Mouse (Mus musculus) layer of hippocampus, postnatal 14 days (tissue): ENCODE data around the gene Smc4. TPM values are rescaled to one million over a fixed set of nuclear protein-coding genes. Genes with fewer than 3 reads are reported as not detected.
"Not testable (repeated sequence)": the region's sequence is repeated elsewhere in the genome, so short reads cannot be mapped to it uniquely, and the experiment has no call there.

Source experiments
- DNase-seq, 2 experiments: peaks; one replicate each; pipeline ENCODE4 v3.0.0; 2021 to 2022; ENCODE audit warnings: low spot score in 2 of 2, mixed read lengths in 1 of 2
- total RNA-seq, 2 experiments: library from RNA; stranded (reverse); gene quantifications; 2 replicates each; pipeline ENCODE4 v1.2.3; 2021

Gene Smc4
- total RNA-seq, 2 experiments from 2014 or later, result 8.4 to 9.3 TPM

DNA sequence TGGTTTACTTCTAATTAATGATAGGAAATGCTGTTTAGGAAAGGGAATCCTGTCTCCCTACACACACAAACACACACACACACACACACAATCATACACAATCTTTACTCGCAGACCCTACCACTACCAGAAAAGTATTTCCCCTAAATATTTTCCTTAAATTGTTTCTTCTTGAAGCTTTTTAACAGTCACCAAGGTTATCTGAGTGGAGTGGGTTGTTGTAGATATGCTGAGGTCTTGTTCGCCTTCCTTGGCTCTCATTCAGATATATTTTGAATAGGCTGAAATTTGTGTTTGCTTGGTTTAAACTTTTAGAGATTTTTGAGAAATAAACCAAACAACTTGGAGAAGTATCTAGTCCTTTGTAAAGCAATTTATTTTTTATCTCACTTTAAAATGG, 4.3 kb downstream of the Smc4 start:
- no peak for DNase-seq

DNA sequence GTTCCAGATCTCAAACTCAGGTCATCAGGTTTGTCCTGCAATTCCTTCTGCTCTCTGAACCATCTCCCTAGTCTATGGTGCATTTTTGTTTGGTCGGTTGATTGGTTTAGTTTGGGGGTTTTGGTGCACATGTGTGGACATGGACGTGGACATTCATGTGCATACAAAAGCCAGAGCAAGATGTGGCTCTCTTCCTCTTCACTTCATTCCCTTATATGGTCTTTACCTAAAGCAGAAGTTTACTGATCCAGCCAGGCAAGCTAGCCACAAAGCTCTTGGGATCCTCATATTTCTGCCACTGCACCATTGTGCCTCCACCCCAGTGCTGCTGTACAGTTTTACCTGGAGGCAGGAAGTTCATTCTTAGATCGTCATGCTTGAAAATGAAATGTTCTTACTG, 12.6 kb downstream of the Smc4 start:
- no peak for DNase-seq

DNA sequence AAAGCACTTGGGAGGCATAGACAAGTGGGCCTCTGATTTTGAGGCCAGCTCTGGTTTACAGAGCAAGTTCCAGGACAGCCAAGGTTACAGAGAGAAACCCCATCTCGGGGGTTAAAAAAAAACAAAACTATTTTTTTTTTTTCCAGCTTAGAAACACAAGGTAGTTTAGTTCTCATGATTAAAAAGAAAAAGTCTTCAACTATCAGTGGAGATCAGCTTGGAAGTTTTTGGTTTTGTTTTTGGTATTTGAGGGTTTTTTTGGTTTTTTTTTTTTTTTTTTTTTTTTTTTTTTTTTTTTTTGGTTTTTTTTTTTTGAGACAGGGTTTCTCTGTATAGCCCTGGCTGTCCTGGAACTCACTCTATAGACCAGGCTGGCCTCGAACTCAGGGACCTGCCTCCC, 14.1 kb downstream of the Smc4 start:
- DNase-seq, result not testable (repeated sequence)

DNA sequence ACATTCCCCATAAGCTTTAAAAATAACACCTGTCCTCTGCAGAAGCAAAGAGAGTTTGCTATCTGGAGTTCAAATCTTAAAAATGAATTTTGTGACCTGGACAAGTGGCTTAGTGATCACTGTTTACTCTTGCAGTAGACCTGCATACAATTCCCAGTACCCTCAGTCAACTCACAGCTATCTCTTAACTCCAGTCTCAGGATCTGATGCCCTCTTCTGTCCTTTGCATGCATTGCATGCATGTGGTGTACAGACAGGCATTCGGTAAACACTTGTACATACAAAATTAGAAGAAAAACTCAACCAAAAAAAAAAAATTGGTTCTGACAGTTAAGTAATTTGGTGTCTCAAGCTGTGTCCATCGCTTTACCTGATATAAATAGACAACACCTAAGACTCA, 15.7 kb downstream of the Smc4 start:
- DNase-seq, result no peak

DNA sequence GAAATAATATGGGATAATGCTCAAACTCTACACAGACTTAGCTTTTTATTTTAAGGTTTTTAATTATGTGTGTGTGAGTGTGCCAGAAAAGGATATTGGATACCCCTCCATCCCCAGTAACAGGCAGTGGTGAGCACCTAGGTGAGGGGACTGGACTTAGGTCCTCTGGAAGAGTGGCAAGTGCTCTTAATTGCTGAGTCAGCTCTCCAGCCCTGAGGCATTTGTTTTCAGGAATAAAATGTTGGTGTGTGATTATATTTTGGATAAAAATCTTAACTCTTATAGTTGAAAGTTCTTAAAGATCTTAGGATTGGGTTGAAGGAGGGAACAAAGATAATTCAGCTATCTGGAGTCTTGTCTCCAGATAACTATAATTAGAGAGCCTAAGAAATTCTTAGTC, 16.2 kb downstream of the Smc4 start:
- no peak for DNase-seq

DNA sequence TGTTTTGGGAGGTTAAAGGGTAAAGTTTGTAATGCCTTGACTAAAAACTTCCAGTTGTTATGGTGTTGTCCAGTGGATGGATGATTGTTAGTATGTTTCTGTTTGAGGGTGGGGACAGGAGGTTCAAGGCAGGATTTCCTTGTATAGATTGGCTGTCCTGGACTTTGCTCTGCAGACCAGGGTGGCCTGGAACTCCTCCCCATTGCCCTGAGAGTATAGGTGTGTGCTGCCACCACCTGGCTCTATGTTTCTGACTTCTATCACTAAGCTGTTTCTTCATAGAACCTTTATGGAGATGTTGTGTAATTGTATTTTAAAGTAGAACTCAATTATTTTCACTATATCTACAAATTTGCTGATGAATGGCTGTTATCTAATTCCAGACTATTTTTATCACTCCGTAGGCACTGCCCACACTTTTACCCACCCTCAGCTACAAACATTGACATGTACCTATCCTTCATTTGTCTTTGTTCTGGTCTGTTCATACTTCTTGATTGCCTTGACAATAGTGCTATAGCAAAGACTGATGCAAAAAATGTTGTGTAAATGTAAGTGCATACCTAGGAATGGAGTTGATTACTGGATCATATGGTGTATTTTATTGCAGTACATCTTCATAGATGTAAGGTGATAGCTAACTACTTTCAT, 21.7 kb downstream of the Smc4 start:
- DNase-seq, result no peak

DNA sequence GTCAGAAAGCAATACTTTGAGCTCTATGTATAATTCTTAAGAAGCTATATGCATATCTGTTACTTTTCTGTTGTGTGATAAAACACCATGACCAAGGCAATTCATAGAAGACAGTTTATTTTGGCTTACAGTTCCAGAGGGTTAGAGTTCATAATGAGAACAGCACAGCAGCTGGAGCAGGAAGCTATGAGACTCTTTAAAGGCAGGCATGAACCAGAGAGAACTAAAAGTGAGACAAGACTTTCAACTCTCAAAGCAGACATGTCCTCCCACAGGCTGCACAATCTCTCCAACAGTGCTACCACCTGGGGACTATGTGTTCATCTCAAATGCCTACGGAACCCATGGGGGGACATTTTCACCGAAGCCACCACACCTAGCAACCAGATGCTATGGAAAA, 35.6 kb downstream of the Smc4 start:
- DNase-seq, result no peak

DNA sequence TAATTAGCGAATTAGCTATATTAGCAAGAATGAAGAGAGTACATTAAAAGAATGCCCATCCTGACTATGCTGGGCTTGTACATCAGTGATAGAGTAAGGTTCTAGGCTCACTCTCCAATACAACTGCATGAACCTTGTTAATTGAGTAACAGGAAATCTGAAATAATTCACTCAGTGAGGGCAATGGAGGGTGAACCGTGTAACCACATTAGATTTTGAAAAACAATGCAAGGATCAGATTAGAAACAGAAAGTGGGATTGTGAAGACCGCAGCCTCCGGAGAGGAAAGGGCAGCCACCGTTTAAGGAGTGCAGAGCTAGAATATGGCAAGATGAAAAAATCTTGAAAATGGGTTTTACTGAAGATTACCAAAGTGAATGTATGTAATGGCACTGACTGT, 36.8 kb downstream of the Smc4 start:
- no peak for DNase-seq

DNA sequence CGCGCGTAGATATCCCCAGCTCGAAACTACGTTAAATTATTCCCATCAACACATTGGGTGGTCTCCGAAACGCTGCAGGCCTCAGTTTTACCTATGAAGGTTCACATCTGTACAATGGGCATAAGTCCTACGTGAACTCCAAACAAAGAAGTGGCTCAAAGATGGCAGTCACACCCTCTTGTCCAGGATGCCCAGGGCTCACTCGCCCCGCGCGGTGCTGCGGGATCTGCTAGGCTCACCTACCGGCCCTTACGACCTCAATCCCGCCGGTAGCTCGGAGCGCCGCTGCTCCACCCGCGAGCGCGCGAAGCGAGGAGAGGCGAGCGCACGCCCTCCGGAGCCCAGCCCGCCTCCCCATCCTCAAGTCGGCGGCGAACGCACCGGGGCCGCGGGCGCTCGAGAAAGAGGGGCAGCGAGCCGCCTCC, 39.6 kb downstream of the Smc4 start:
- DNase-seq, result no peak

DNA sequence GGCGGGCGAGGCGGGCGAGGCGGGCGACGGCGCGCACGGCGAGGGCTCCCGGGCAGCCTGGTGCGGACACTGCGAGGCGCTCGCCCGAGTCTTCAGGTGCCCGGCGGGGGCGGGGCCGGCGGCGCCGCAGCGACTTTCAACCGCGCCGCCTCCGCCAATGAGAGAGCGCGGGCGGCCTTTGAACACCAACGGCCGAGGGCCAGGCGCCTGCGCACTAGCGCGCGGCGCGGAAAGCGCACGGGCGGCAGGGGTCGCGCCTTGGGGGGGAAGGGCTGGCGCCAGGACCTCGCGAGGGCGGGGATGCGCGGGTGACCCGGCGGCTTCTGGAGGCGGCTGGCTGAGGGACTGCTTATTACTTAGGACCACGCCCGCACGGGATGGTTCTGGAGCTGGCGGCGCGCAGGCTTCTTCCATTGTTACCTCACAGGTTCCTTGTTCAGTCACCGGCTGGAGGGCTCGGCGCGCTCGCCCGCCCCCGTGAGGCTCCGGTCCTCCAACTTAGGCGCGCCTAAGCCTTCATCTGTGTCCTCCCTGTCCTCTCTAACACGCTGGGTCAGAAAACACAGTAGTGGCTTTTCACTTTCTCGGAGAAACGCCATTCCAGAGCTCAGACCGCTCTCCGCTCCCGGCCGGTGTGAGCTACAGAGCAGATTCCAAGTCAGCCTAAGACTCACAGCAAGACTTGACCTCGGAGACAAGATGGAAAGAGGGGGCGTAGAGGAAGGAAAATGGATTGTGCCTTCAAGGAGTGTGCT, 40.3 kb downstream of the Smc4 start, which contains the start of gene Trim59:
TSS of gene Trim59 (minus strand) at position 111 of the 755 bp plus-strand sequence.
- peak; percentile 84 to 88 for DNase-seq

DNA sequence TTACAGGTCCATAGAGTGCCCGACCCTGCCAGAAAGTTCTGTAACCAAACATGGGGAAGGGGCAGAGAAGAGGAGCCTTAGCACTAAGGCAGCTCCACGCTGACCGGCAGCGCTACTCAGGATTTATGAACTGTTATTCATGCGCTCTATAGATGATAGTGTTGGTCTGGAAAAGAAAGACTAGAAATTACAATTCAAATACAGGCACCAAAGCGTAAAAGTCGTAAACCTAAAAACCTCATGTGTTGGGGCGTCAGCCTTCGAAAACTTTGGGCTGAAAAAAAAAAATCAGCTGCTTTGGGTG, 40.8 kb downstream of the Smc4 start:
- no peak for DNase-seq

DNA sequence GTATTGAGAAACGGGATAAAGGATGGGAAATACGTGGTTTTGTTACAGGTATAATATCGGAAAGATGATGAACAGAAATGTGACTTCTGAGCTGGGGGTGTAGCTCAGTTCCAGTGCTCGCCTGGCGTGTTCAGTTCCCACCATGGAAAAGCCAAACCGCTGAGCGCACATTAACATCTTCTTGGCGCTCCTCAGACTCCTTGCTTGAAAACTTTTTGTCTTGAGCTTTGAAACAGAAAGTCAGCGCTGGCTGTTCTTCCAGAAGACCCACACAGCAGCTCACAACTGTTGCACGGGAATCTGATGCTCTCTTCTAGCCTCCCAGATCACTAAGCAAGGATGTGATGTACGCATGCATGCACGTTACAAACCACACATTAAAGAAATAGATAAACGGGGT, 41.2 kb downstream of the Smc4 start:
- DNase-seq, result no peak

DNA sequence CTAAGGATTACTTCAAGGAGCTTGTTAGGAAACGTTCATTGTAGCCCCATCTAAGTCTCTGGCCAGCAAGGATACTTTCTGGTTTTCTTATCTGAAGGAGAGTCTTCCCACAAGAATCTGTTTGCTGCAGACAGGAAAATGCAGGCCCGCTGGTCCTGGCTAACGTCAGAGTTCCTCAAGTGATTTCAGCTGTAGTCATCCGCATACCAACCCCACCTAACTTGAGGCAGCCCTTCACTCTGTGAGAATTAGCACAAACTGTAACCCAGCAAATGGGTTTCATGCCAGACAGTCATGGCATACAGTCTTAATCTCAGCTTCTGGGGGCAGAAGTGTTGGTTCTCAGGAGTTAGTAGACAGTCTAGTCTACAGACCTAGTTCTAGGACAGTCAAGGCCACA, 42.0 kb downstream of the Smc4 start:
- DNase-seq, result no peak

DNA sequence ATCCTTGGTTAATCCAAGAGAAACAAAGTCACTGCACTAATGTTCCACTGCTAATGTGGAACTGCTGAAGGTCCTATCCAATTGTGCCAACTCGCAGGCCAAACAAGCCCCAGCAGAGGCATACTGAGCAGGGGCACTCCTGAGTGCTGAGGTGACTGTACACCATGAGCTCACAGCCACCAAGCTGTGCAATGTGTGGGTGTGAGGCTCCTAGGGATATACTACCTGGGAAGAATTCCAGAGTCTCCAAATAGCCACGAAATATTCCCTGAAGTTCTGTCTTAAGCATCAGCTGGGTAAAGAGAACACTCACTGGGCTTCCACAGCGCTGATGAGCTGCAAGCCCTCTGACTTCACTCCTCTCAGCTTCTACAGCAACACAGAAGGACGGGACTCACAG, 43.1 kb downstream of the Smc4 start:
- DNase-seq, result no peak

DNA sequence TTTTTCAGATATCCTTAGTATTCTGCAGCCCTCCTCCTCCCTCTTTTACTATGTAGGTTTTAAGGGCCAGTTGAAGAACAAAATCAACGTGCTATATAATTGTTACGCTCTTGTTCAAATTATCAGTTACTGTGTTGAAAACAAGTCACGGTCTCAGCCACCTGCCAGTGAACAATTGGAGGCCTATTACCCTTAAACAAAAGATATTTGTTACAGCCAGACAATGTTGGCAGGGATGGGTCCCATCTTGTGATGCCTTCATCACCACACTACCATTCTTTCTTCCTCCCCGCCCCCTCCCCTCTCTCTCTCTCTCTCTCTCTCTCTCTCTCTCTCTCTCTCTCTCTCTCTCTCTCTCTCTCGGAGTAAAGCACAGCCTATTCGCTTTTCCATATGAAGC, 44.5 kb downstream of the Smc4 start:
- no peak for DNase-seq

DNA sequence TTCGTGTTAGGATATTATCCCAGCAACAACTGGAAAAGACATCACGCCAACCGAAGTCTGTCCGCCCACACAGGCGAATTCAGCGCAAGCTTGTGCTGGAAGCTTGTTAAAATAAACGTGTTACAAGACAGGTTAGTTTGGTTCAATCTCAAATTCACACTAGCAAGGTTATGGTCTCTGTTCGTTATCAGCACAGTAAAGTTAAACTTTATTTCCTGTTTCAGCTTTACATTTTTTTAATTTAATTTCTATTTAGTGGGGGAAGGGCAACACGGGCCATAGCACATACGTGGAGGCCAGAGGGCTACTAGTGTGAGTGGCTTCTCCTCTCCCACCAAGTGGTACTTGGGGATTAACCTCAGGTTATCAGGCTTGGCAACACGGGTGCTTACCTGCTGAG, 47.4 kb downstream of the Smc4 start:
- no peak for DNase-seq

DNA sequence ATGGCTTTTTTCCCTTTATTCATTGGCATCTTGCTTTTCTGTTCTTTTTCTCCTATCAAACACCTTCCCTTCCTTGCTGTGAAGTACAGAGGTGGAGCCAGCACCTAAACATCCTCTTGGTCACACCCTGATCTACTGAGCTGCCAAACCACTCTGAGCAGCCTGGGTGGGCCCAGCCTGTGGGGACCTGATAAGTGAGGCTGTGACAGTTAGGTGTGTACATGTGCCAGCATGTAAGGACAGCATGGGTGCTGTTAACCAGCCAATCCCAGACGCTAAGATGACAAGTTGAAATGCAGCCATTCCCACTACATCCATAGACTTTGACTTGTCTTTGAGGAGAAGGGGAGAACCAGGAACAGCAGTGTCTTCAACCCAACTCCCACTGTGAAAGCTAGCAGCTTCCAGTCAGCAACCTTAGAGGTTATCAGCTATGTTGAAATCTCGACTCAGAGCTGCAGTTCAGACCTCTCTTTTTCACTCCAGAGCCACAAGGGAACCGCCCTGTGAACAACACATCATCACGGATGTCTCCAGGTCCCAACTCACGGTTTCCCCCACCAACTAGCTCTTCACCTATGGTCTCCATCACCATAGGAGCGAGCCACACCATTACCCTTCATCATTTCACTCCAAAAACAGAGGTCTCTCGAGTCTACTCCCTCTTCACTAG, 50.4 kb downstream of the Smc4 start:
- no peak for DNase-seq

DNA sequence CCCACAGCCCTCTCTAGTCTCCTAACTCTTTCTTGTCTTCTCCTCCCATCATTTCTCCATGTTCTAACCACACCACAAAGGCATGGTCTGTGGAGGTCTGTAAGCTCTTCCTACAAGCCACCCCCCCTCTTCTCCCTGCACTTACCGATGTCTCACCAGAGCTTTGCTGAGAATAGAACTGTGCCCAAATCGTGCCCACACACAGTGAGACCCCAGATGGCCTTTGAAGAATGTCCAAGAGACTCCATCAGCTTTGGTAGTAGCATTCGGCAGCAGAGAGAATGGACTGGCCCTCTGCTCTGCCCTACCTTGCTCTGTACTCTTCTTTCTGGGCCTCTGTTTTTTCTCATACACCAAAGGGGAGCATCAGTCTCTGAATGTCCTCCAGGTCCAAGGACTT, 51.3 kb downstream of the Smc4 start:
- no peak for DNase-seq

DNA sequence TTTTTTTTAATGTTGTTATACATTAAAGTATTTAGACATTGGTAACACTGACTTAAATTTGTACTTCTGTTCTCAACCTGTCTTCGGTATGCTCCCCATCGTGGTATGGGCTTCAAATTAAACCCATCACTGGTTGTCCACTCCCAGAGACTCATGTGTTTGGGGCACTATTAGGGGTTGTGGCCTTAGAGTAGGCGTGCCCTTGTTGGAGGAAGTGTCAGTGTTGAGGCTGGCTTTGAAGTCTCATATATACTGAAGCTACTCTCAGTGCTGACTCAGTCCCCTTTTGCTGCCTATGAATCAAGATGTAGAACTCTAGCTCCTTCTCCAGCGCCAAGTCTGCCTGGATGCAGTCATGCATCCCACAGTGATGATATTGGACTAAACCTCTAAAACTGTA, 56.1 kb downstream of the Smc4 start:
- no peak for DNase-seq

DNA sequence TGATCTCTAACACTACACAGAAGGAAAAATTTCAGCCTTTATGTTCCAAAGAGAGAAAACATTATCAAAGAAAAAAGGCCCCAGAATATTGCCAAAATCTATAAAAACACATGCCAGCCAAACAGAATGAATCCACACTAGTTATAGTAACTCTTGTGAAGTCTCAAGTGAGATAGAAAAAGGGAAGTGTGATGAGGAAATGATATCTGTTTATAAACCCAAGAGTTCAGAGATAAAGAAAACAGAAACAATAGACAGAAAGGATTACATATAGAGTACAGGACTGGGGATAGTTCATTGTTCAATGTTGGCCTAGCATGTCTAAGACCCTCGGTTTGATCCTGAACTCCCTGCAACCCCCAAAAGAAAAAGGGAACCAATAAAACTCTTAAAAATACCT, 58.2 kb downstream of the Smc4 start:
- no peak for DNase-seq

DNA sequence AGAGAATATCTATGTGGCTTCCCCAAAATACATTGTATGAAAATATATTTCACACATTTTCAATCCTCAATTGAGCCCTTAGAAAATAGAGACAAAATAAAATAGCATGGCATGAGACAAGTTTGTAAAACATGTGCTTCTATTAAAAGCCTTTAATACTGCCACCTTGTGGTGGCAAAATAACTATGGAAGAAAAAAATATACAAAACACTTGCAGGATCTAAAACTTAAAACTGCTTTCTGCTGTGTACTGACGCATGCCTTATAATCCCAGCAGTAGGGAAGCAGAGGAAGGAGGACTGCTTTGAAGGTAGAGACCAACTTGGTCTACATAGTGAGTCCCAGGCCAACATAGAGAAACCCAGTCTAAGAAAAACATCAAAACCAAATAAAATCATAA, 59.5 kb downstream of the Smc4 start:
- DNase-seq, result peak in 1 of 2 experiments; percentile 28
